Mouse (Mus musculus) embryonic facial prominence, embryonic 11.5 days (tissue): ENCODE results near the gene Letmd1. TPM values are rescaled to one million over a fixed set of nuclear protein-coding genes. Genes with fewer than 3 reads are reported as not detected.
"Not testable (repeated sequence)": the region's sequence is repeated elsewhere in the genome, so short reads cannot be mapped to it uniquely, and the experiment has no call there.

Experiments used
- ATAC-seq: fragments of 200-750 bp; cut with Nextera tagmentation; replicated peaks from 2 replicates; pipeline ENCODE4 v1.8.0; 2017; ENCODE audit warnings: low read depth; ENCODE audit not compliant: insufficient number of reproducible peaks, low FRiP score, low TSS enrichment
- DNase-seq: peaks from one replicate; pipeline ENCODE4 v3.0.0-alpha.2; 2015; ENCODE audit warnings: low spot score
- H3K27ac ChIP-seq: fragments of 300-500 bp; sonication (generic); replicated peaks from 2 replicates; pipeline ENCODE4 v1.5.1; 2014; ENCODE audit warnings: mild to moderate bottlenecking, low read depth, low read length, control low read depth
- H3K27me3 ChIP-seq: fragments of 300-500 bp; sonication (generic); 2 replicates; pipeline ENCODE4 v1.6.1; 2014; ENCODE audit warnings: mild to moderate bottlenecking, low read length, moderate library complexity, mixed read lengths; ENCODE audit not compliant: control insufficient read depth, insufficient read depth
- H3K36me3 ChIP-seq: fragments of 300-500 bp; sonication (generic); replicated peaks from 2 replicates; pipeline ENCODE4 v1.6.1; 2014; ENCODE audit warnings: low read depth, mild to moderate bottlenecking, low read length, moderate library complexity, mixed read lengths; ENCODE audit not compliant: control insufficient read depth, insufficient read depth
- H3K4me1 ChIP-seq: fragments of 300-500 bp; sonication (generic); 2 replicates; pipeline ENCODE4 v1.6.1; 2014; ENCODE audit warnings: low read length, mixed read lengths; ENCODE audit not compliant: control insufficient read depth, insufficient read depth
- H3K4me2 ChIP-seq: fragments of 300-500 bp; sonication (generic); 2 replicates; pipeline ENCODE4 v1.6.1; 2014; ENCODE audit warnings: low read depth, mild to moderate bottlenecking, control low read depth, low read length, moderate library complexity
- H3K4me3 ChIP-seq: fragments of 300-500 bp; sonication (generic); 2 replicates; pipeline ENCODE4 v1.5.1; 2014; ENCODE audit warnings: low read depth, low read length, control low read depth
- H3K9ac ChIP-seq: fragments of 300-500 bp; sonication (generic); replicated peaks from 2 replicates; pipeline ENCODE4 v1.6.1; 2014; ENCODE audit warnings: mild to moderate bottlenecking, control low read depth, low read length
- H3K9me3 ChIP-seq: fragments of 300-500 bp; sonication (generic); replicated peaks from 2 replicates; pipeline ENCODE4 v1.6.1; 2016; ENCODE audit warnings: mild to moderate bottlenecking, low read length, inconsistent platforms, mixed read lengths; ENCODE audit not compliant: control insufficient read depth
- WGBS: fragments of 180-500 bp; shearing (Covaris S2); extraction: QIAGEN DNeasy Blood & Tissue Kit; methylation state at CpG from one replicate; pipeline ENCODE4 v1.1.7; 2014; 5-methylcytosine and 5-hydroxymethylcytosine counted together
- polyA plus RNA-seq: library from polyadenylated mRNA; unstranded; fragments of >200 nt; fragmentation: Nextera tagmentation; extraction: Ambion mirVana; gene quantifications from 2 replicates; pipeline ENCODE4 v1.2.1, GENCODE M21; 2014

Letmd1 gene
- 37.2 and 40.1 TPM in 2 replicates for polyA plus RNA-seq

DNA sequence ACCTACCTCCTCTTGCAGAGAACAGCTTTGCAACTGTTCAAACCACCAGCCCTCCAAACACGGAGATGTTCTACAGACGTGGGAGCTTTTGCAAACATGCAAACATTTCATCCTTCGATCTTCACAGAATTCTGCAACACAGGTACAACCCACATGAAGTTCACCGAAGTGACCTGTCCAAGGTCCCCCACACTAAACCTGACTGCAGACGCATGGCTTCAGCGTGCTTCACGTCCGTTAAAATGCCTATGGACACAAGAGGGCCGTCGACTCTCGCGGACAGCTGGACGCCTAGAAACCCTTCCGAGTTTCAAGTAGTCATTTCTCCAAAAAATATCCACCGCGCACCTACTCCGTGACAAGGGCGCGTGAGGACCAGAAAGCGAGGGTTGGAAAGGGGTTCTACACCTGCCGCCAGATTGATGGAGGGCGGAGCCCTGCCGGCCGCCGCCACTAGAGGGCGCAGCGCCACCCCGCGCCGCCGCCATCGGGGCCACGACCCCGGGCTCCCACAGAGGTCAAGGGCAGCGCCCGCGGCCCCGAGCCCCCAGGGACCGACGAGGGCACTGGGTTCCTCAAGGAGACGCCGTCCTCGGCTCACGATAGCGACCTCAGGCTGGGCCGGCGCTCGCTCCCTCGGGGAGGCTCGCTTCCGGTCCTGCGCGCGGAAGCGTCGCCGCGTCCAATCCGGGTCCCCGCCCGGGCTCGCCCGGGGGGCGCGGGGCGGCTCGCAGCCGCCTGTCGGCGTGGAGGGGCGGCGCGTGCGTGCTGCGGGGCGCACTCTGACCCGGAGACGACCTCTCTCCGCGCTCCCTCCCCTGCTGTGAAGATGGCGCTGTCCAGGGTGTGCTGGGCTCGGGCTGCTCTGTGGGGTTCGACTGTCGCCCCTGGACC is at the start of gene Letmd1:
Gene Letmd1, plus strand, starts transcription at position 729 of the 894 bp plus-strand sequence.
- peak within 1 kb of the TSS; percentile 86 for H3K9ac ChIP-seq
- no peaks in the 10 kb centered on the region for H3K36me3 ChIP-seq
- DNase-seq (peak; percentile 90), ATAC-seq (peak; percentile 92)
- H3K9me3 ChIP-seq = no peaks in the 10 kb centered on the region
- peak within 1 kb of the TSS; percentile 47; the same call in 1 of the 2 replicates for H3K27ac ChIP-seq
- no peaks in the 10 kb centered on the region for H3K27me3 ChIP-seq
- H3K4me2 ChIP-seq = peak within 1 kb of the TSS; percentile 58
- 2% methylated on average over 84 of the region's 84 CpGs for WGBS
- H3K4me3 ChIP-seq = peak within 1 kb of the TSS; percentile 85
- peaks cover 2% of the 10 kb centered on the region; the same call in 1 of the 2 replicates for H3K4me1 ChIP-seq

DNA sequence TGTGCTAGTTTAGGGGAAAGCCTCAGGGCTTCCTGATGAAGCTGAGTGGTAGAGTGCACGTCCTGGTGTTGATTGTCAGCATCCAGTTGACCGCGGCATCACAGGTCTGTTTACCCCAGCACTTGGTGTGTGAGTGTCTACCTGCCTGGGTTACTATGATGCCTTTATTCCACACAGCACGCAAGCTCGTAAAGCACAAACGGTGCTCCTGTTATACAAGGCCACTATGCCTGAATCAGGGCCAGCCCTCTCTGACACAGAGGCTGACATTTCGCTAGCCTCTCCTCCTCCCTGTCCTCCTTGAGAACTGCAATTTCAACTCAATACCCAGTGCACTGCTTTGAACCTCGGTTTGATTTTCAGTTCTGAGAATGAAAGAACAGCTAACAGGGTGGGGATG is 49.5 kb upstream of the Letmd1 start:
- Histone ChIP-seq H3K4me2 (no peak overlapping the region), H3K4me1 (peaks cover 5% of the 10 kb centered on the region; the same call in 1 of the 2 replicates), H3K4me3 (no peak overlapping the region), H3K27ac (no peak overlapping the region), H3K9ac (no peak overlapping the region; the same call in 1 of the 2 replicates), H3K27me3 (no peaks in the 10 kb centered on the region; the same call in 1 of the 2 replicates), H3K9me3 (no peaks in the 10 kb centered on the region), H3K36me3 (no peaks in the 10 kb centered on the region)
- DNase-seq = no peak
- ATAC-seq = no peak
- 77% methylated on average over 8 of the region's 8 CpGs for WGBS

DNA sequence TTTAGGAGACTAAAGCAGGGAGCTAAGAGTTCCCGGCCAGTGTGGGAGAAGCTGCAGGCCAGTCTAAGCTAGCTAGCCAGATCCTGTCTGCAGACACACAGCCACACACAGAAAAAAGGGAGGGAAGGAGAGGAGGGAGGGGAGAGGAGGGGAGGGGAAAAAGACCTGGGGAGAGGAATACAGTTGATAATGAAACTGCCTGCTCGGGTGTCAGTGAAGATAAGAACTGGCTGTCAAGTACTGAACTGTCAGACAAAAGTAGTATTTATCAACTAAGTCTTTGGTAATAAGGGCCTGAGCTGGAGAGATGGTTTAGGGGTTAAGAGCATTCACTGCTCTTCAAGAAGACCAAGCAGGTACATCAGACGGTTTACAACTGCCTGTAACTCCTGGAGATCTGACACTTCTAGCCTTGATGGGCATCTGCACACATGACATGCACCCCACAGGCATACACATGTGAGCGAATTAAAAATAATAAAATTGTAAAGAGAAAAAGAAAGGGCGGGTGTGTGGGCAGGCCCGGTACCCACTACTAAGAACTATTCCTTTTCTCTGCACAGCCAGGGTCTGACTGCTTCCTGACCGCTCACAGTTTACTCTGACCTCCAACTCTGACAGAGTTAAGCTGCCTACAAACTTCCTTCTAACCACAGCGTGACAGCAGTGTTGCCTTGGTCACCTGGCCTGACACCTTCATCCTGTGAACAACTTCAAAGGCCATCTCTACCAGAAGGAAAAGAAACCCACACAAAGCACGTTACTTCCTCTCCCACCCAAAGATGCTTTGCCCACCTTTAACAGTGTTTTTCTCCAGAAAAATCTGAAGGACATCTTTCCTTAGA is 48.7 kb upstream of the Letmd1 start:
- DNase-seq (no peak), ATAC-seq (no peak)
- Histone ChIP-seq H3K4me2 (no peak overlapping the region), H3K9me3 (no peaks in the 10 kb centered on the region), H3K4me3 (no peak overlapping the region), H3K9ac (no peak overlapping the region), H3K4me1 (peaks cover 5% of the 10 kb centered on the region; the same call in 1 of the 2 replicates), H3K27ac (no peak overlapping the region), H3K36me3 (no peaks in the 10 kb centered on the region), H3K27me3 (no peaks in the 10 kb centered on the region; the same call in 1 of the 2 replicates)
- 67% methylated on average over 9 of the region's 9 CpGs for WGBS

DNA sequence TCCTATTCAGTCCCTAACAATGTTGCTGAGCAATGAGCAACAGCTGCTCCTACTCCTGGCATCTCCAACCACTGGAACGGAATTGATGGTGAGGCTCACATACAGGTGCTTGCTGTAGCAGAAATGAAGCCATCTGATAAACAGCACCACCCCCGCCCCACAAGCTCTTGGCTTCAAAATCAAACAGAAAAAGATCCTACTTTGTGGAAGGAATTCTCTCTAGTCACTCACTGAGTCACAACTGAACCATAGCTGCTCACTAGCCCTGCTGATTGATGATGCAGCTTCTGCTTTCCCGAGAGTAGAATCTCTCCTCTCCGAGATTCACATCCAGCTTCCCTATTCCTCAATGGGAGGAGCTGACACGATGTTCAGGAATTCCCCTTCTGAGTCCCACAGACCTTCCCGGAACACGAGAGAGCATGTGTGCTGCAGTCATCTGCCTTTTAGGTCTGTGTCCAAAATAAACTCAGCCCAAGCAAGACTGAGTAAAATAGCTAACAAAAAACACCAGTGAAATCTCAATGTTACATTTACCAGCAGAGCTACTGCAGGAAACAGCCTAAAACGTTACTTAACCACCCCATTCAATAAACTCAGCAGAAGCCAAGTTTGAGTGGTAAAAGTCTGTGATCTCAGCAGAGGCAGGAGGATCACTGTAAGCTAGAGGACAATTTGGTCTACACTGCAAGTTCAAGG is 47.6 kb upstream of the Letmd1 start:
- peaks cover 5% of the 10 kb centered on the region; the same call in 1 of the 2 replicates for H3K4me1 ChIP-seq
- WGBS = 47% methylated on average over 8 of the region's 8 CpGs
- no peak for ATAC-seq
- no peaks in the 10 kb centered on the region for H3K36me3 ChIP-seq
- H3K27me3 ChIP-seq = no peaks in the 10 kb centered on the region; the same call in 1 of the 2 replicates
- H3K4me2 ChIP-seq = peak overlapping the region; percentile 90; the same call in 1 of the 2 replicates
- H3K27ac ChIP-seq = no peak overlapping the region
- no peak for DNase-seq
- no peak overlapping the region for H3K9ac ChIP-seq
- no peaks in the 10 kb centered on the region for H3K9me3 ChIP-seq
- peak overlapping the region; percentile 98; the same call in 1 of the 2 replicates for H3K4me3 ChIP-seq

- H3K9me3 ChIP-seq, DNase-seq, H3K4me1 ChIP-seq, H3K36me3 ChIP-seq, H3K27me3 ChIP-seq, ATAC-seq, H3K27ac ChIP-seq: not testable (repeated sequence)
- WGBS = 22% methylated on average over 3 of the region's 3 CpGs
- peak within 1 kb of the TSS; percentile 94 for H3K9ac ChIP-seq
- H3K4me2 ChIP-seq = peak within 1 kb of the TSS; percentile 90
- H3K4me3 ChIP-seq = peak within 1 kb of the TSS; percentile 98
These were observed 47.0 kb upstream of the Letmd1 start, which contains the start of gene Gm5475 for GRCm38 (mm10) chr15:100421758-100422197. Gene Gm5475 (plus strand): TSS chr15:100422147.

DNA sequence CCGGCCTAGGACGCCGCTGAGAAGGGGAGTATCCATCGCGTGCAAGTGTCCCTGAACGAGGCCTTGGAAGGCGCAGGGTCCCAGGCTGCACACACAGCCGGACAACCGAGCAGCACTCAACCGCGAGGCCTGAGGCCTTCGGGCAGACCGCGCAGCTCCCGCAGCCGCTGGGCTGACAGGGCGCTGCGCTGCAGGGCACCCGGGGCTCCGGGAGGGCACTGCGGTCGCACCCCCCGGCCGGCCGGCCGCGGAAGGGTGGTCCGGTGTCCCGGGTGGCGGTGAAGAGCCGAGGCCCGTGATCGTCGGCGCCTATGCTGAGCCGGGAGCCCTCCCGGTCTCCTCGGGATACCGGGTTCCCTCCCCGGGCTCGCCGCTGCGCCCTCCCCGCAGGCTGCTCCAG is 46.3 kb upstream of the Letmd1 start:
- H3K27me3 ChIP-seq = no peaks in the 10 kb centered on the region; the same call in 1 of the 2 replicates
- peak overlapping the region; percentile 94 for H3K9ac ChIP-seq
- DNase-seq (peak; percentile 32), ATAC-seq (peak; percentile 60)
- peak overlapping the region; percentile 98 for H3K4me3 ChIP-seq
- no peak overlapping the region for H3K27ac ChIP-seq
- peak overlapping the region; percentile 90 for H3K4me2 ChIP-seq
- H3K4me1 ChIP-seq = peaks cover 5% of the 10 kb centered on the region; the same call in 1 of the 2 replicates
- under 1% methylated on average over 42 of the region's 44 CpGs for WGBS
- no peaks in the 10 kb centered on the region for H3K9me3 ChIP-seq
- H3K36me3 ChIP-seq = no peaks in the 10 kb centered on the region
